Mouse (Mus musculus) left cerebral cortex, adult 8-10 months (tissue): ENCODE results near the gene Gm11060. TPM values are rescaled to one million over a fixed set of nuclear protein-coding genes. Genes with fewer than 3 reads are reported as not detected.

Source experiments
- DNase-seq, 2 experiments: peaks; one replicate each; pipeline ENCODE4 v3.0.0; 2022; ENCODE audit warnings: low spot score in 2 of 2
- total RNA-seq, 4 experiments: library from RNA; stranded (reverse); gene quantifications; 2 replicates each; pipeline ENCODE4 v1.2.4; 2022

Gene Gm11060
- not detected for total RNA-seq

DNA sequence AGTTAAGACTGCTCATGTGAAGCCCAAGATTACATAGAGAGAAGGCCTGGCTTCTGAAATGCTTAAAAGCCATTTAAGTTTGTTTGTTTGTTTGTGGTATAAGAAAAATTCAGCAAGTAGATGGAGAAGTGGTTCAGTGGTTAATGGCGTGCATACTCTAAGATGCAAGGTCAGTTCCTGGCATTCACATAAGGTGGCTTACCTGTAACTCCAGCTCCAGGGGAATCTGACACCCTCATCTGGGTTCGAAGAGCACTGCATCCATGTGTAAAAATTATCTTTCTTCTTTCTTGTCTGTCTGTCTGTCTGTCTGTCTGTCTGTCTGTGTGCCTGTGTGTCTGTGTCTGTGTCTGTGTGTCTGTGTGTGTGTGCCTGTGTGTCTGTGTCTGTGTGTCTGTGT, at the start of gene Gm11060:
Gene Gm11060, plus strand, starts transcription at position 301 of the 400 bp plus-strand sequence.
- no peak for DNase-seq

DNA sequence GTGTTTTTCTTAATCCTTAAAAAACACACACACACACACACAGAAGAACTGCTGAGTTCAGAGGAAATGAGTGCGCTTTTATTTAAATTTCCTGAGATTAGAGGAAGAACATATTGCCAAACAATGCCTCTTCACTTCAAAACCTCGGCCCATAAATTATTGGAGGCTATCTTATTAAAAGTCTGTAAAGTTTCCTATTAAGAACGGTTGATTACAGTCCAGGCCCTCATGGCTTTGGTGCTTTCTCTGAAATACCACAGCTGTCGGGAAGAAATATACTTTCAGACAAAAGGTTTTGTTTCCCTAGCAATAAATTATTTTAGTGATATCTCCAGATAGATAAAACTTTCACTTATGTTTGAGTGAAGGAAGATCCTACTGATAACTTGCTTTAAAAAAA, 48.7 kb upstream of the Gm11060 start:
- DNase-seq: no peak

DNA sequence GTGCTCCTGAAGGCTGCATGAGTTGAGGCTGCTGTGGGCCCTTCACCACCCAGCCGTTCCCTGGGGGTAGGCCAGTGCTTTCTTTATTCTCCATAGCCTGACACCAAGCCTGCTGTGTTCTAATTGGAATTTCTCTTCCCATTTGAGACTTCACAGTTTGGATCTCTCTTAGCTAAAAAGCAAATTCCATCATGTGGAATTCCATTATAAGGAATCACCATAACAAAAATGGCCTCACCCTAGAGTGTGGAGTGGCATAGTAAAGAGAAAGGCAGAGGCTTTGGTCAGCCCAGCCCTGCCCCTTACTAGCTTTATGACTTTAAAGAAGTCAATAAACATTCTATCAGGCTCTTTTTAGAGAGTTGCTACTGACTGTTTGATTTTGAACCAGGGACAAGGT, 43.5 kb upstream of the Gm11060 start:
- DNase-seq: no peak

DNA sequence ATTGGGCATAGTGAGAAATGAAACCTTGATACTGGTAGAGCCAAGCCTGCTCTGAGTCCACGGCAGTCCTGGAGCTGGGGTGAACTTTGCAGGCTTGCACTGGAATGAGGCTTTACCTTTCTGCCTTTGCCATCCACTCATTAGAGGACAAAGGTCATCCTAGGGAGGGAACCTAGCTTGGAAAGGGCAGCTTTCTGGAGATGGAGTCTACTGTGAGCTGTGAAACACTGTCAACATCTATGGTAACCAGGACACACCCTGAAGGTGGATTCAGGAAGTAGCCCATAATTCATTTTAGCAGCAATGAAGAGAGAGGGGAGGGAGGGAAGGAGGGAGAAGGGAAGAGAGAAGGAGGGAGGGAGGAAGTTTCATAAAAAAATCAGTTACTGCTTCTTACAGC, 36.3 kb upstream of the Gm11060 start:
- DNase-seq: no peak

DNA sequence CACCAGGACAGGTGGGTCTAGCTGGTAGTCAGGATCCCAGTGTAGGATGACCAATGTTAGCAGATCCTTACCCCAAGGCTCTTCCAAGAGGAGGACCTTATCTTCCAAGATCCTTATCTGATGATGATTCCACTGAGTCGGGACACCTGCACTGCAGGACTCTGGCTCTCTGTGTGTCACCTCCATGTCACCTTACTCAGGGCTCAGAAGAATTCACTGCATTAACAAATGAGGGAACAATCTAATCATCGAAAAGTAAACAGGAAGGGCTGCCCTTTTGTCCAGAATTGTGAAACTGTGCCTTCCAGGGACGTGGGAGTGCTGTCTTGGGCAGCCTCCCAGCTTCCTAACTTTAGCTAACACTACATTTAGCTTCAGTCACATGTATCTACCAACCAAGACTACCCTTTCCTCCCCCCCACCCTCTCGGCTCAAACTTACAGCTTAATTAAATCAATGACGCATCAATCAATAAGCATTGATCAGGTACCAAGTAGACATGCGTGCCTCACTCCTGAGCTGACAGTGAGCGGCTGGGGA, 33.2 kb upstream of the Gm11060 start:
- no peak for DNase-seq

DNA sequence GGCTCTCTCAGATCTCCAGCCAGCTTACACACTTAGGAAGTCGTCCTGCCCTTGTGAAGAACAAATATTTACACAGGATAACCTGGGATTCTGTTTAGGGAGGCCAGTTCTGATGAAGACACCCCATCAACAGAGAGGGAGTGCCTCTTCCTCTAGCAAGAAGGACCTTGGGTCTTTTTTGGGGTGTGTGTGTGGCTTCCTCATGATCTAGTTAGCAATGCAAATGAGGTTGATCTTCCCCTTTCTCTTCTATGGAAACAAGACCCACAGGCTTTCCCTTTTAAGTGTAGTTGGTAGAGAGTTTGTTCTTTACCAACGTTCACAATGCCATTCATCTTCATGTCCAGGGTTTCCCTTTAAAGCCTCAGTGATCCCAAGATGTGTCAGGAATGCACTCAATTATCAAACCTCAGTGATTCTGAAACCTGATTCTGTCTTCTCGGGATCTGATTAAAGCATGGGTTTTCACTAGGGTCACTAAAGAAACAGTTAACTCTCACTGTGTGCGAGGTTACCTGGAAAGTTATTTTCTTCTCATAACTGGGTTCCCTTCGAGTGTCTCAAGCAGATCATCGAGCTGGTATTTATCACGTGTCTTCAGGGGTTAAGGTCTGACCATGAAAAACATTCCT, 29.0 kb upstream of the Gm11060 start:
- no peak for DNase-seq

DNA sequence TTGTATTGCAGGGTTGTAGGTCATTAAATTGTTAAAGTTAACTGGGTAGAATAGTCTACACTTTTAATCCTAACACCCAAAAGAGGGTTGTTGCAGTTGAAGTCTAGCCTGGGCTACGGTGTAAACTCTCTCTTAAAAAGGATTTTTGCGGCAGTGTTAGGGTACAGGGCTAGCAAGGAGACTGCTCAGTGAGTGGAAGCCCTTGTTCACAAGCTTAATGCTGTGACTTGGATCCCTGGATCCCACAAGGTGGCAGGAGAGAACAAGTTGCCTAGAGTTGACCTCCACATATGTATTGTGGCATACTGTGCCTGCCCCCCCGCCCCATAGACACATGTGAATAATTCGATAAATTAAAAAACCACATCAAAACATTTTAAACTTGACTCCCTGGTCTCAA, 19.3 kb upstream of the Gm11060 start:
- no peak for DNase-seq

DNA sequence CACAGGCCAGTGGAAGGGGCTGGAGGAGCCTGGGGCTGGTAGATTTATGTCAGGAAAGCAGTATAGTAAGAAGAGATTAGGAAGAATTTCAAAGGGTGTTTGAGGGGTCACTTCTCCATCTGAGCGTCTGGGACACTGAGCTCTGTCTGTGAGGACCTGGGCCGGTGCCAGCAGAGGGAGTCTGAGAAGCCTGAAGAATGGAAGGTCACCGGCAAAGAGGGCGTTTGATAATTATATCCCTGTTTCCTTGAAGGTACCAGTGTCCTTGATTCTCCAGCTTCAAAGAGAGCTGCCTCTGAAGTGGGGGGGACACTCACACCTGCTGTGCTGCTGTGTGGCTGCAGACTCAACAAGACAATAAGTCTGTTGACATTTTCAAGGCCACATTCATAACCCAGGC, 17.6 kb upstream of the Gm11060 start:
- DNase-seq: no peak

DNA sequence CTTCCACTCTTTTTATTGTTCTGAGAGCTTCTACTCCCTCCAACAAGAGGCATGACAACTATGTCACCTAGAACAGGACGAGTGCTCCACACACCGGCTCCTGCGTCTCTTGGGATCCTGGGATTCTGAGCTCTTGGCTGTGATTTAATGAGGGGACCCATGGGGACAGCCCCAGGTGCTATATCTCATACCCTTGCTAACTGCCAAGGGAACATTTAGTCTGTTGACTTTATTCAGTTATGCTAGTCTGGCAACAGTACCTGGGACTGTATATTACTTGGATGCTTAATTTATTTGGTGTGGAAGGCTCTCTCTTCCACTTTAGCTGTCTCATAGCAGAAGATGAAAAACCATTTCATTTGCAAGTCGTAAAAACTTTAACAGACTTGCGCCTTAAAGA, 16.0 kb upstream of the Gm11060 start:
- no peak for DNase-seq

DNA sequence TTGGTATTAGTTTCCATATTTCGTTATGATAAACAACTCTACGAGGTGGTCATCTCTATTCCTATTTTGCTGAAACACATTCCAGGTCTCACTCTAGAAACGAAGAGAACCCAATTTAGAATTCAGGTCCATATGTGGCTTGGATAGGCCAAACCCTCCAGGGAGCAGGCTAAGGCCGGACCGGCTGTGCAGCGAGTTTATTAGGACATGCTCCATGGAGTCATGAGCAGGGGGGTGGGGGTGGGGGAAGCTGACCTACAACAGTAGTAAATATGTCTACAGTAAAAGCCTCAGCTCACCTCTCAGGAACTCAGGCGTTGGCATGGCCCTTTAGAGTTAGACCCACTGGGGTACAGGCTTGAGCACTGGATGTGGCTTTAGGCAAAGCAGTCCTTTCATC, 14.7 kb upstream of the Gm11060 start:
- no peak for DNase-seq

DNA sequence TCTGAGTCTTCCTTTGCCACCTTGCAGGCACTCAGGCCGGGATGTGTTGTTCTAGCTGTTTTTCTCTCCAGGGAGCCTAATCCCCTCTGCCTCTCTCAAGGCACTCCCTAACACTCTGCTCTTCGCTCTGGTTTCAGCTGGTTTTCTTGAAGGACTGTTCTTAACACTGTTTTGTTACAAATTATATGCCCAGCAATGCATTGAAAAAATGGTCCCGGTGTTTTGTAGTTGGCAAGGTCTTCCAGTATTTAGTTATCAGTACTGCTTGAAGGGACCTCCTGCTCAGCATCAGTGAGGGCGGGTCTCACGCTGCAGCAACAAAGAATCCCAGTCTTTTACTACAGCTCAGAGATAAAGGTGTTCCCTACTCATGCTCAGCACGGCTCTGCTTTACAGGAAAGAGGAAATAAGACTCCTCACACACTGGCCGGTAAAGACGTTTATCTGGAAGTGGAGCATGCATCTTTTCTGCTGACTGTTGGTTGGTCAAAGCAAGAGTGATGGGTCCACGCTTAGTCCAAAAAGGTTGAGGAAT, 9.5 kb upstream of the Gm11060 start:
- no peak for DNase-seq

DNA sequence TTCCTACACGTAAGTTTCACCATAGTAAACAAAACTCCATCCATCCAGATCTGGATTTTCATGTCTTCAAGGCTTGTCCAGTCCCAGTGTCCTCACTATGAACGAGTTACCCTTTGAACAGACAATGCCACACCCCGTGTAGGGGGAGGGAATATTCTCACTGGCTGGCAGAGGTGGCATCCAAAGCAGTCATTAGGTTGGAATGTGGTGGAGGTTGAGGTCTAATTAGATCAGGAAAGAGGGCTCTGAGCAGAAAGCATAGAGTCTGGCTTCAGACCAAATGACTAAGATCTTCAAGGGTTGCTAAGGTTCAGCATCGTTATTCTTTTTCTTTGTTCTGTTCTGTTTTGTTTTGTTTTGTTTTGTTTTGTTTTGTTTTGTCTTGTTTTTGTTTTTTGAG, 7.8 kb upstream of the Gm11060 start:
- no peak for DNase-seq

DNA sequence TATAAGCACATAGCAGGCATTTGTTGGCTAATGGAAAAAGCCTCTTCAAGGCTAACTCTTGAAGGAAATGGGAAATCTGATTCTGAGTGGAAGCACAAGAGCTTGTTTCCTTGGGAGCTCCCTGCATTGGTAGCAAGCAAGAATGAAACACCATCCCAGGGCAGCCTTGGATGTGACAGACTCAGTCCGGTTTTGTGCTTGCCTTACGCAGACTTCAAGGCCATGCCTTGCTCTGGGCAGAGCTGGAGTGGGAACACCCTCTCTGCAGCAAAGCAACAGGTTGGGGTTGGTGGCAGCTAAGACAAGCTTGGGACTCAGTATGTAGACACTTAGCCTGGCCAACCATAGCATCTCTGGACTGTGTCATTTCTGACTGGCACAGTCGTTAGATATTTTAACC, 5.7 kb upstream of the Gm11060 start:
- no peak for DNase-seq

DNA sequence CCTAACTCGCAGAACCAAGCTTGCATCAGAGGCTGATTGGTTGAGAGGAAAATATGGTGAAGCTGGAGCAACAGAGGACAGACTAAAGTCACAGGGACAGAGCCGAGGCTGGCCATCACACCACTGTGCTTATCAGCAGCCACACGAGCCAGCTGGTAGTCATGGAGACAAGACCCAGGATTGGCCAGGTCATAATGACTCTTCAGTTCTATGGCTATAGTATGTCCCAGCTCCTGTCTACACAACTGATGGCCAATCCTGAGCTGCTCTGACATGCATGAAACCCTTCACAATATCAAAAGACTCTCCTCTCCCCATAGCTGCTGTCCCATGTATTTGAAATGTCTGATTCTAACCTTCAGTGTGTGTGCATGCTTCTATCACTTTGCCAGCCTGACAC, 3.8 kb upstream of the Gm11060 start:
- no peak for DNase-seq

DNA sequence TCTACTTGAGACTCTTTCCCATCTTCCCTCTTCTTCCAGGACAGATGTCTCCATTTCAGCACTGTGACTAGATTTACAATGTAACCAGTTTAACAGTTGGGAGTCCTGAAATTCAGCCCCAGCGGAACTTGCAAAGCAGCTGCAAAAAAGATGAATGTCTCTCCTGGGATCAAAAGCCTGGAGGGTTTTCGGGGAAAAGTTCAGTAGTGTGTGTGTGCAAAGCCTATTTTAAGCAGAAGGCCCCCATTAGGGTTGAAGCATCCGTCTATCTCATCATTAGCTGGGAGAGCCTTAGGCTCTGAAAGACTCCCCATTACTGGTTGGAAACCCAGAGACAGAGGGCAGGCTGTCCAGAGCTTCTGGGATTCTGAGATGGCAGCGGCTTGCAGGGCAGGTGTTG, 2.7 kb upstream of the Gm11060 start:
- no peak for DNase-seq

DNA sequence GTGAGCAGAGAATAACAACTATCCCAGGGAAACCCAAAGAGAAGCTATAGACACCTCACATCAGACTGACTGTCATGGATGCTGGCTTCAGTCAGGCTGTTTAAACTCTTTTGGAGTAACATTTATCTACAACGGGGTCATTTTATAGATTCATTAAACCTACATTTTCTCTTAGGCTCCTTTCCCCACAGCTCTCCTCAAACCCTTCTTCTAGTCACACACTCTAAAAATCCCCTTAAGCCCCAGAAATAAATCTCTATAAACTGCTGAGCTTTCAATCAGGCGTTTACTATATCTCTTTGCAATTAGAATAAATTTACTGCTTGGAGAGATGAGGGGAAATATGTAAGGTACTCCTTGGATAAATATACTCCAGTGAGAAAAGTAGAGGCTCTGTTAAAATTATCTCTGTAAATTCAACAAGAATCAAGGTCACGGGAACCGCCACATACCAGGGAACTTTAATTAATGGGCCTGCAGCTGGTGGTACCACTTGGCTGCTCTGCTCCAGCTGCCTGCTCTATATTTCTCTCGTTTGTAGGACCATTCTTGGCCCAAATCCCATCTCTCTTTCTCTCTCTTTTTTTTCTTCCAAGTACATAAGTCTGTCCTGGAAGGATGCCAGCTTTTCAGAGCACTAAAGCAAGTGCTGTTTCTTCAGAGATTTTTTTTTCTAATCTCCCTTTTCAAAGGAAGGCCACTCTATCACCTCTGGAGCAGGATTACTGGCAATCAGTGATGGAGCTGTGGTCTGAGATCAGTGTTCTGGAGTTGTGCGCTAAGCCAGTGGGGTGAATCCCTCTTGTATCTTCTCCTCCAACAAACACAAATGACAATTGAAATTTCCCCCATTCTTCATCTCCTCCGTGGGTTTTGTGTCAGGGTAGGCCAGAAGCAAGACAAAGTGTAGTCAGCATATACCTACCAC, 2.0 kb upstream of the Gm11060 start:
- DNase-seq: peak in 1 of 2 experiments; percentile 10

DNA sequence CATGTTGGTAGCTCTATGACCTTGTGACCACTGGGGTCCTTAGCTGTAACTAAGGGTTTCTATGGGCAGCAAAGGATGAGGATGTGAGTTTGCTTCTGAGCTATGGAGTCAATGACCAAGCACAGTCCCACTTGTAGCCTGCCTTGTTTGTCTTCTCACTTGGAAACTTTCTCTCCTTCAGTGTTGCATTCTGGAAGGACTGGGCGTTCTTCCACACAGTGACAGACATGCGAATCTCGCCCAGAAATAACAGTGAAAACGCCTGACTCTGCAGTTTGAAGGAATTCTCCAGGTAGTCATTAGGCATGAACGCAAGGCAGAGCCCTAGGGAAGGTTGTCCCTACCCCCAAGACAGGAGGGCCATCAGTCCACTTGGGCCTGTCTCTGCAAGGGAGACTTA, 827 bp upstream of the Gm11060 start:
- no peak for DNase-seq

DNA sequence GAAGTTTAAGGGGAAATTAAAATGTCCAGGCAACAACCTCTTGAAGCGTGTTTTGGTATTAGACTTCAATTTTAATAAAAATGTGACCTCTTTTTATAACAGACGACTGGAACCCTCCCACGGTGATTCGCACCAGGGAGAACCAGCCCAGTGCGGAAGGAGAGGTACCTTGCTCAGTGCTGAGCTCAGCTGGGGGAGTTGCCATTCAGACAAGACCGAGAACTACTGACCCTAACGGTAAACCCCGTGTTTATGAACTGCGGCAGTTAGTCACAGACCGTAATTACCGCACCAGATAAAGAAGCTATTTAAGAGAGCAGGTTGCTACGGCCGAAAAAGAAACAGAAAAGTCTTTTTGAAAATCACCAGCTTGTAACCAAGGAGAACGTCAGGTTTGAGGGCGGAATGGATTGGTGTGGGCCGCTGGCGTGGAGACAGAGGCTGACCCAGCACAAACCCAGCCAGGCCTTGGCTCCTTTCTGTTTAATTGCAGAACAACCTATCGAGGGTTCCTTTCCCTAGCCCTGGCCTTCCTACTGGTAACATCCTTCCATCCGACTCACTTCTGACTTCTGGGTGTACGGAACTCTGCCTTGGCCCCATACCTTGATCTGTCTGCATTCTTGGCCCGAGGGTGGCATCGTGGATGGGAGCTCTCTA, 5.6 kb downstream of the Gm11060 start:
- DNase-seq: no peak

DNA sequence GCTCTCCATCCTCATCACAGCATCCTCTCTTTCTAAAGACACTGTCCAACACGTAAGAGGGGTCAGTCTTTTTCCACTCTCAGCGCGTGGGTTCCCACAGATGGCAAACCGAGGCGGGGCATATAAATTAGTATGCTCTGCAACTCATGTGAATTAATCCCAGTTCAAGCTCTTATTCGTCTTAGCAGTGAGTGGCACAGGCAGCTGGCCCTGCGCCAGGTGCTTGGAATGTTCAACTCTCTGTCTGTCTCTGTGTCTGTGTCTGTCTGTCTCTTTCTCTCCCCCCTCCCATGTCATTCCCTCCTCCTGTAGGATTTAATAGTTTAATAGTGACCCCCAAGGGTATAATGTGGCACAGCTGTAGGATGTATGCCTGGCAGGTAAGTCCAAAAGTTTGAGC, 7.6 kb downstream of the Gm11060 start:
- DNase-seq: no peak

DNA sequence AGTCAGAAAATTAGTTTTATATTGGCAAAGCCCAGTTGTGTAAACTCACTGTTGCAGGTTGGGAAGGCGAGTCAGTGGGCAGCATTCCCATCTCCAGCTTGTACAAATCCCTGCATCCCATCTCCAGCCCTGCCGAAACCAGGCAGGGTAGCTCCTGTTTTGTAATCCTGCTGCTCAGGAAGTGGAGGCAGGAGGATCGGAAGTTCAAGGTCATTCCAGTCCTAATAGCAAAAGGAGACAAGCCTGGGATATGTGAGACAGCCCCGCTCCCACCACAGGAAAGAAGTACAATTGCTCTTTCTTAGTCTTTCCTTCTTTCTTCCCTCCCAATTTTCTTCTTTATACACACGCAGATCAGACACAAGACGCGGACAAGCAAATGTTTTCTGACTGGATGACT, 8.7 kb downstream of the Gm11060 start:
- no peak for DNase-seq

DNA sequence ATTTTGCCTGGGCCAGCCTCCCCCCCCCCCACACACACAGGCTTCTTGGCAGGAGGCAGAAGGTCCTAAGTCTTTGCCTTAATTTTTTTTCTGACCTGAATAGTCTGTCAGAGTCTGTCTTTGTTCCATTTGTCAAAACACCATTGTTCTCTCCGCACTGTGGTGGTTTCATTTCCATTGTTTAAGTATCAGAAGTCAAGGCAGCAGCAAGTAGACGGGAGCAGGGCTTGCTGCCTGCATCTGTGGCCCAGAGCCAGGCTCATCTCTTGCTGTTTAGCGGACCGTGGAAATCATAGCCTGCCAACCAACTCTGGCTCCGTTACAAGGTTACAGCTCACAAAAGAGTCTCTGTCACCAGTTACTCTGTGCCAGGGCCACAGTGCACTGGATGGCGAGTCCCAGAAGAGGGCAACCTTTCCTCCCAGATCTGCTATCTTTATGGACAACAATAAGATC, 16.9 kb downstream of the Gm11060 start:
- DNase-seq: peak in 1 of 2 experiments; percentile 82

DNA sequence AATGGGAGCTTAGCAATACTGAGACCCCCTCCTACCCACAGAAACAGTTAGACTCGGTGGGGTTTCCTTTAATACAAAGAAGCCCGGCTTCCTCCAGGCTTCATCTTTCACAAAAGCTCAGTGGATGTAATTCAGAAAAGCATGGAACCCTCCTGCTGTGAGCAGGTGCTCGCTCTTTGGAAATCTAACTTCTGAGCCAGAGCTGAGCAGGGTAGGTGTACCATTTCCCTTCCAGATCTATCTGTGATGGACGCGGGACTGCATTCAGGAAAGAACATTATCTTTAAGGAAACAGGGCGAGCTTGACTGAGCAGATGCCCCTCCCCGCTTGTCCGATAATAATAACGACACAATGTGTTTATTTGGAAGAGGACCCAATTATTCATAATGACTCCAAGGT, 22.3 kb downstream of the Gm11060 start:
- DNase-seq: no peak
